Mouse (Mus musculus): Measurements from ENCODE around the gene Rrp8.

The Rrp8 gene

GRCm38 (mm10) chr7:105726144-105726979 is 10.8 kb downstream of the Rrp8 start:
- in situ Hi-C loops (cut with MboI; ENCODE audit: low pct_unique_long_range_greater_than_20kb in 1 of 2, low sequenced_read_pairs in 2 of 2, unreplicated experiment in 1 of 2), result no loop called here

- in situ Hi-C loops (cut with MboI; ENCODE audit: low pct_unique_long_range_greater_than_20kb in 1 of 2, low sequenced_read_pairs in 2 of 2, unreplicated experiment in 1 of 2), result no loop called here
These were observed 15.3 kb downstream of the Rrp8 start for GRCm38 (mm10) chr7:105721916-105722315.

DNA sequence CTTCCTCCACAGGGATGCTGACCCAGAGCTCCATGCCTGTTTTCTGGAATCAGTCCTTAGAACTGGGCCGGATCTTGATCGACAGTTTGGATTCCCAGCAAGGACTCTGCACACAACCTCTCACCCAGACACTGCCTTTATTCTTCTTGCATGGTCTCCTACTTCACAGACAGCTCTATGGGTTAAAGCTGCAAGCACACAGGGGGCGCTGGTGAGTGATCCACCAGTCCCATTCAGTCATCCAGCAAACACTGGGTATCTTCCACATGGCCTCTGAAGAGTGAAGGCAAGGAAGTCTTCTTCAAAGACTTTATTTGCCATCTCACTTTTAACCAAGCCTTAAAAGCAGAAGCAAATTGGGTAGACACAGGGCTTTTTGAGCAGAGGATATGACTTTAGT is 21.8 kb downstream of the Rrp8 start:
- in situ Hi-C loops (cut with MboI; ENCODE audit: low pct_unique_long_range_greater_than_20kb in 1 of 2, low sequenced_read_pairs in 2 of 2, unreplicated experiment in 1 of 2), result no loop called here

GRCm38 (mm10) chr7:105708733-105709132 is 28.5 kb downstream of the Rrp8 start:
- in situ Hi-C loops (cut with MboI; ENCODE audit: low pct_unique_long_range_greater_than_20kb in 1 of 2, low sequenced_read_pairs in 2 of 2, unreplicated experiment in 1 of 2), result no loop called here

GRCm38 (mm10) chr7:105703816-105704215 is 33.4 kb downstream of the Rrp8 start:
- in situ Hi-C loops (cut with MboI; ENCODE audit: low pct_unique_long_range_greater_than_20kb in 1 of 2, low sequenced_read_pairs in 2 of 2, unreplicated experiment in 1 of 2), result no loop called here

- in situ Hi-C loops (cut with MboI; ENCODE audit: low pct_unique_long_range_greater_than_20kb in 1 of 2, low sequenced_read_pairs in 2 of 2, unreplicated experiment in 1 of 2), result no loop called here
These were observed 34.0 kb downstream of the Rrp8 start for GRCm38 (mm10) chr7:105703184-105703583.

GRCm38 (mm10) chr7:105690875-105691274 is 46.3 kb downstream of the Rrp8 start:
- in situ Hi-C loops (cut with MboI; ENCODE audit: low pct_unique_long_range_greater_than_20kb in 1 of 2, low sequenced_read_pairs in 2 of 2, unreplicated experiment in 1 of 2), result no loop called here

- in situ Hi-C loops (cut with MboI; ENCODE audit: low pct_unique_long_range_greater_than_20kb in 1 of 2, low sequenced_read_pairs in 2 of 2, unreplicated experiment in 1 of 2), result no loop called here
These were observed 51.5 kb downstream of the Rrp8 start for GRCm38 (mm10) chr7:105685541-105686197.
